Mouse (Mus musculus): ENCODE data around the gene Gdf3.
"Not testable (repeated sequence)": the region's sequence is repeated elsewhere in the genome, so short reads cannot be mapped to it uniquely, and the experiment has no call there.

Gene Gdf3

DNA sequence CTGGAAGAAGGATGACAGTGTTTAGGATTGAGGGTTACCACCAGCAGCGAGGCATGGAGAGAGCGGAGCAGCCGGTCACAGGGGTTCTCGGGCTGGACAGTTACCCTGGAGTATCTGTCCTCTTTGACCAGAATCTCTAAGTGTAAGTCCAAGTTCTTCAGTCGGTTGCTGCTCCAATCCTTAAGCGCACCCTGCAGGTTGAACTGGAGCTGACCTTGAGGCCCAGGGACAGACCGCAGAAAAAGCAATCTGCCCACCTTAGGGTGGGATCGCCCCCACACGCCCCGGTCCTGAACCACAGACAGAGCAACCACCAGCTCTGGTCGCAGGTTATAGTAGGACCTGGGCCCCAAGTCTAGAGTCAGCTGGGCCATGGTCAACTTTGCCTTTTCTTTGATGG is 3.2 kb downstream of the Gdf3 start:
- ATAC-seq (ENCODE audit: insufficient number of reproducible peaks, low FRiP score, low TSS enrichment): no peak

DNA sequence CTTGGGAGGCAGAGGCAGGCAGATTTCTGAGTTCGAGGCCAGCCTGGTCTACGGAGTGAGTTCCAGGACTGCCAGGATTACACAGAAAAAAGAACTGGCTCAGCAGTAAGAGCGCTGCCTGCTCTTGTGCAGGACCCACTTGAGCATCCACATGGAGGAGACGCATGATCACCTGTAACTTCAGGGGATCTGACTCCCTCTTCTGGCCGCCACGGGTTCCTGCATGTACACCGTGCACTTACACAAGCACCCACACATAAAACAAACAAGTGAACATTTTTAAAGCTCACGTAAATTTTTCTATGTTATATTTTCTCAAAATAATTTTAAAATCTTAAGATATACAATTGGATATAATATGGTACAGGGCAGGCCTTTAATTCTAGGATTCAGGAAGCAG is 4.4 kb downstream of the Gdf3 start:
- ATAC-seq (ENCODE audit: insufficient number of reproducible peaks, low FRiP score, low TSS enrichment): no peak

DNA sequence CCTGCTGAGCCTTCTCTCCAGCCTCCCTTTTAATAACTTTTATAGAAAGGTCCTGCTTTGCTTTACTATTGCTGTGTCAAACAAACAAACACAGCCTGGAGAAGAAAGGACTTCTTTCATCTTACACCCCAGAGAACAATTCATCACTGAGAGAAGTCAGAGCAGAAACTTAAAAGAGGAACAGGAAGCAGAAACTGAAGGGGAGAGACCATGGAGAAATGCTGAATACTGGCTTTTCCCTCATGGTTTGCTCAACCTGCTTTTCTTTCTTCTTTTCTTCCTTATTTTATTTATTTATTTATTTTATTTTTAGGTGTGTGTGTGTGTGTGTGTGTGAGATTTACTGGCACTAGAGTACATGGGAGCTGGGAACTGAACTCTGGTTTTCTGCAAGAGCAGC is 5.6 kb downstream of the Gdf3 start:
- ATAC-seq (ENCODE audit: insufficient number of reproducible peaks, low FRiP score, low TSS enrichment): no peak

- ATAC-seq (ENCODE audit: insufficient number of reproducible peaks, low FRiP score, low TSS enrichment): no peak
Observed at GRCm38 (mm10) chr6:122602992-122603322, 6.9 kb downstream of the Gdf3 start.

DNA sequence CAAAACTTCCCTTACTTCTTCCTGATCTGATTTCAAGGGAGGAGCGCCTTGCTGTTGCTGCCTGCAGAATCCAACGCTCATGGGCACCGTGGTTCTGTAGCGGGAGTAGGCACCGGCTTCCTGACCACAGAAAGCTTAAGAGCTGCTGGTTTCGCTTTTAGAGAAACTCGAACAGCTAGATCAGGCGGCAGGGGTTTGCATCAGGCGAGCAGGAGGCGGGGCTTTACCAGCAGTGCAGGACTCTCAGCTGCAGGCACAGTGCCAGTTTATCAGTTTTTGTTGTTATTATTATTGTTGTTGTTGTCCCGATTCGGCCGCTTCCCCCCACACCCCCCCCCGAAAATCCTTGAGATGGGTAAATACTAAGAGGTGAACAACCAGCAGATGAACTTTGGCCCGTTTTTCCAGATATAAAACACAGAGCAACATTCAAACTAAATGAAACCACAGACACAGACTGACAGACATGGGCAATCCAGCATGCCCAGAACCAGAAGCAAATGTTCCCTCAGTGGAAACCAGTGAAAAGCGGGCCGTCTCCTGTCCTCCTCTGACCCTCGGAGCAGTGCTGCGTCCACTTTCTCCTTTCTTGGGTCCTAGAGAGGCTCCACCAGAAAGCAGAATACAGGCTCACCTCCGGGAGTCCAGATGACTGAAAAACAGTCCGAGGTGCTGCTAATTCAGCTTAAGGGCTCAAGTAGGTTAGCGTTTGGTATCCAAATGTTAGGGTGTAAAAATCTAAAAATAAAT is 7.5 kb downstream of the Gdf3 start, which contains the start of gene Apobec1:
TSS of gene Apobec1 (minus strand) at position 203 of the 750 bp plus-strand sequence.
- peak; percentile 56; the same call in 1 of the 2 replicates for ATAC-seq (ENCODE audit: insufficient number of reproducible peaks, low FRiP score, low TSS enrichment)

DNA sequence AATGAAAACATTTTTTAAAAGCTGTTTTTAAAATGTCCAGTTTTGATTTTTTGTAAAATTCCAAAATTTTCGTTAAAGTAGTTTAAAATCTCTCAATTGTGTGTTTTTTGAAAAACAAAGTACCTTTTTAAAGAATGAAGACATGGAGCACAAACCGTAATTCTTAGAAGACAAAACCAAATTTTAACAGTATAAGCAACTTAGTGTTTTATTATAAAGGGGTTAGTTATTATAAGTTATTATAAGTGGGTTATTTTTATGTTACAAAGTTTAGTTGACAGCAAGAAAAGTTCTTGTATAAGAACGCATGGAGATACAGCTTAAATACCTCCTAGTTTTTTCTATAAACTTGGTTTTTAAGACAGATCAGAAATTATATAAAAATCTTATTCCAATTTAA is 8.3 kb downstream of the Gdf3 start:
- no peak for ATAC-seq (ENCODE audit: insufficient number of reproducible peaks, low FRiP score, low TSS enrichment)

DNA sequence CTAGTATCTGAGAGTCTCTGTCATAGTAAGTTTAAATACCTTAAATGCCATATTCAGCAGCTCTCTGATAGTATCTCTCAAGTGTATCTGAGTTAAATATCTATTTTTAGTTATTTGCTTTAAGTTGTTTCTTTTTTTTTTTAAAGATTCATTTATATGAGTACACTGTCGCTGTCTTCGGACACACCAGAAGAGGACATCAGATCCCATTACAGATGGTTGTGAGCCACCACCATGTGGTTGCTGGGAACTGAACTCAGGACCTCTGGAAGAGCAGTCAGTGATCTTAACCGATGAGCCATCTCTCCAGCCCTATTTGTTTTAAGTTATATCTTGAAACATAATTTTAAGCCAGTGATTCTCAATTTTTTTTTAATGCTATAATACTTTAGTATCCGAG is 8.9 kb downstream of the Gdf3 start:
- no peak for ATAC-seq (ENCODE audit: insufficient number of reproducible peaks, low FRiP score, low TSS enrichment)

DNA sequence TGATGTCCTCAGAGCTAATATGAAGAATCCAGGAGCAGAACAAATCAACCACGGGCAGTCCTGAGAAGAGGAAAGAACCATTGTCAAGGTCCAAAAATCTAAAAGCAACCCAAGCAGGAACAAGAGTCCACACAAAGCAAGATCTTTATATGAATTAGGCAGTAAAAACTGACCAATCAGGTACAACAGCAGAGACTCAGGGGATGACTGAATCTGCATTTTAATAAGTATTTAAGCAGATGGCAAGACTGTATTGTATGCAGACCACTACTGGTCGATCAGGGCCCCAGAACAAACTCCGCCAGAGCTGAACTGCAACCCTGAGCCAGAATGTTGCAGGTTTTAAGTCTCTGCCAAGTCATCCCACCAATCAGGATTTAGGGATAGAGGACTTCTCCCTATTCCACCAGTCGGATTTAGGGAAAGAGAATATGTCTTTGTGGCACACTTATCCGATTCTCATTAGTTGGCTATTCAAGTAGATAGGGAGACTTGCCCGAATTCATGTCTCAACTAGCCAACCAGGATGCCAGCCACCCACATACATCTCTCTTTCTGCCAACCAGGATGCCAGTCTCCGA is 9.7 kb downstream of the Gdf3 start:
- ATAC-seq (ENCODE audit: insufficient number of reproducible peaks, low FRiP score, low TSS enrichment): no peak

DNA sequence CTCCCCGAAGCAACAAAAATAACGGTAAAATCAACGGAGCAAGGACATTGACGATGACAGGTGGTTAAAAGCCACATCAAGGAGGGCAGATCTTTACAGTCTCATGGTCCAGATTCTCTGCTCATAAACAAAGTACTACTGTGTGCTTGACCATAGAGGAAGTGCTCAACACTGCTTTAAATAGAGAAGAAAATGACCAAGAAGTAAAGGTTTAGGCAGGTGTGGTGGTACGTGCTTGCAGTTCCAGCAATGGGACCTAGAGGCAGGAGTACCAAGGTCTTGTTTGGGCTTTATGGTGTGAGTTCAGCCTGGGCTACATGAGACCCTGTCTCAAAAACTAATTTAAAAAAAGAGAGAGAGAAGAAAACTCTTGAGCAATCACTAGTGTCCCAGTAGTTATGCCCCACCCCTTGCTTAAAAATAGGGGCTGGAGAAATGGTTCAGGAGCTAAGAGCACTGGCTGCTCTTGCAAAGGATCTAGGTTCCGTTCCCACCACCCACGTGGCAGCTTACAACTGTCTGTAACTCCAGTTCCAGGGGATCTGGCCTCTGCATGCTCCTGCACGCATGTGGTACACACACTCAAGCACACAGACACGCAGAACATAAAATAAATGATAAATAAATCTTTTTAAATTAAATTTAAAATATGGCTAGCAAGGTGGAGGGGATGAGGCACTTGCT is 10.7 kb downstream of the Gdf3 start:
- no peak for ATAC-seq (ENCODE audit: insufficient number of reproducible peaks, low FRiP score, low TSS enrichment)

DNA sequence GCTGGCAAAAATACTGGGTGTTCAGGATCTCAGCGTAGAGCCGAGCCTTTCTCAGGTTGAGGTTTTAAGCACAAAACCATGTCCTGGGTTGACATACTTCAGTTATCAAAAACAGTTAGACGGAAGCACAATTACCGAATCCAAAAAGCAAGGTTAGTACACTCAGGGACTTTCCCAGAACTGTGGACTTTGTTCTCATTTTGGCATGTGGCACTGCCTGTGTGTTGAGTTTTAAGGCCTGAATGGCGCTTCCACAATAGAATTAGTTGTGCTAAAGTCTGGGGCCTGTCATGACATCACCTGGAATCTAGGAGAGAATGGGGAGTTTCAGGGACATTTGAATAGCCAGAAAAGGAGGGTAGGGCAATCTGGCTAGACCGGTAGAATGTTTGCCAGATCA is 11.5 kb downstream of the Gdf3 start:
- ATAC-seq (ENCODE audit: insufficient number of reproducible peaks, low FRiP score, low TSS enrichment): no peak

DNA sequence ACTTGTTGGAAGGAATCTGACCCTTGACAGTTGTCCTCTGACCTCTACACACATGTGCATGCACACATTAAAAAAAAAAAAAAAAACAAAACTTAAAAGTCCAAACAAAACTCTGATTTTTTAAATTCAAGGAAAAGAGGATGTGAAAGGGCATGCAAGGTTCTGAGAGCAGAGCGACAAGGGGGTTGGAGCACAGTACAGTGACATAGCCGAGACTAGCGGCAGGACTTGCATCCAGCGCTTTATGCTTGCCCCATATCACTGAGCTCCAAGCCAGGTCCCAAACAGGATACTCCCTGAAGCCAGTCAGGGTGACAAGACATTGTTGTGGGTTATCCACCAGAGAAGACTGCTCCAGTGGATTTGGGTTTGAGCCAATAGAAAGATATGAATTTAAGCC is 11.9 kb downstream of the Gdf3 start:
- no peak for ATAC-seq (ENCODE audit: insufficient number of reproducible peaks, low FRiP score, low TSS enrichment)

DNA sequence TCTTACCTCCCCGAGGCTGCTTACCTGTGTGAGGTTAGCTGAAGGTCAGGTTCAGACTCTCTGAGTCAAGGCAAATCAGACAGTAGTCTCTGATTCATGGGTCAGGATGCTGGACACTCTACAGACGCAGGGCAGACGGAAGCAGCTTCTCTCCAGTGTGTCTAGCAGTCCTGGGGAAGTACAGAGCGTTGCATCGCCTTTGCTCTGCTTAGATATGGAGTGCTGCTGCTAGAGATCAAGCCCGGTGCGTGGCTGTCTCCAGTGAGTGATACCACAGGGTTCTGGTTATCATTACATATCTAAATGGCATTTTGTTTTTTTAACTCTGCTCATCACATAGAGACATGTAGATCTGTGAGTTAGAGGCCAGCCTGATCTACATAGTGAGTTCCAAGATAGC is 13.3 kb downstream of the Gdf3 start:
- ATAC-seq (ENCODE audit: insufficient number of reproducible peaks, low FRiP score, low TSS enrichment): no peak

DNA sequence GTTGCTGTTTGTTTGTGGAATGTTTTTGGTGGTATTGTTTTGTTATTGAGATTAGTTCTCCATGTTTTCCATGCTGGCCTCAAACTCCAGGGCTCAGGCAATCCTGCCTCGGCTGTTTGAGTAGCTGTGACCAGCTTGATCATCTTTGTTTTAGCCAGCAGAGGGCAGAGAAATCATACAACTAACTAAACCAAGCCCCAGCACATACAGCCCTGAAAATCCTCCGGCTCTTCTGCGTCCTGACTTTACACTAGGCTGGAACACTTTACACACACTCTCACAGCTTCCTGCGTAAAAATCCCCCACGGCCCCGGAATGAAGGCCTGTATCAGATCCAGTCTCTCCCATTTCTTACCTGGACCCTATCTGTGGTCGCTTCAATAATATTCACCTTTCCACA is 14.2 kb downstream of the Gdf3 start:
- no peak for ATAC-seq (ENCODE audit: insufficient number of reproducible peaks, low FRiP score, low TSS enrichment)

GRCm38 (mm10) chr6:122592905-122593304 is 17.0 kb downstream of the Gdf3 start:
- ATAC-seq (ENCODE audit: insufficient number of reproducible peaks, low FRiP score, low TSS enrichment): no peak

- ATAC-seq (ENCODE audit: insufficient number of reproducible peaks, low FRiP score, low TSS enrichment): no peak
Observed at GRCm38 (mm10) chr6:122591027-122591758, 18.7 kb downstream of the Gdf3 start.

- ATAC-seq (ENCODE audit: insufficient number of reproducible peaks, low FRiP score, low TSS enrichment): no peak
Observed at GRCm38 (mm10) chr6:122579086-122579485, 30.8 kb downstream of the Gdf3 start.

DNA sequence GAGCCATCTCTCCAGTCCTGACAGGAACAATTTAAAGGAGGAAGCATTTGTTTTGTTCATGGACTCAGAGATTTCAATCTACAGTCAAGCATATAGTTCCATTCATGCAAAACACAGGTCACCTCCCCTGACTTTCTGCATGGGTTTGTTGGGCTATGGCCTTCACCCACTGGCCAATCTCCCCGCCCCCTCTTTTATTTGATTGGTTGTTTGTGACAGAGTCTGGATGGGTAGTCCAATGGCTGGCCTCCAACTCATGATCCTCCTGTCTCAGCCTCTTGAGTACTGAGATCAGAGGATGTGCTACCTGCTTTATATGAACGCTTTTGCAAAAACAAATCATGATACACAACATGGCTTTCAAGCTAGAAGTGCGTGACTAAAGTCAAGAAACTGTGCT is 32.9 kb downstream of the Gdf3 start:
- no peak for ATAC-seq (ENCODE audit: insufficient number of reproducible peaks, low FRiP score, low TSS enrichment)

DNA sequence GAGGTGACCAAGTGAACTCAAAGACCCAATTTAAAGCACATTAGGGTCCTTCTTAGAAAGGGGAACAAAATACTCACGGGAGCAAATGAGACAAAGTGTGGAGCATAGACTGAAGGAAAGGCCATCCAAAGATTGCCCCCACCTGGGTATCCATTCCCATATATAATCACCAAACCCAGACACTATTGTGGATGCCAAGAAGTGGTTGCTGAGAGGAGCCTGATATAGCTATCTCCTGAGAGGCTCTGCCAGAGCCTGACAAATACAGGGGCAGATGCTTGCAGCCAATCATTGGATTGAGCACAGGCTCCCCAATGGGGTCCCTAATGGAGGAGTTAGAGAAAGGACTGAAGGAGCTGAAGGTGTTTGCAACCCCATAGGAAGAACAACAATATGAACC is 34.9 kb downstream of the Gdf3 start:
- not testable (repeated sequence) for ATAC-seq (ENCODE audit: insufficient number of reproducible peaks, low FRiP score, low TSS enrichment)

GRCm38 (mm10) chr6:122571617-122571959 is 38.3 kb downstream of the Gdf3 start:
- ATAC-seq (ENCODE audit: insufficient number of reproducible peaks, low FRiP score, low TSS enrichment): no peak

- no peak for ATAC-seq (ENCODE audit: insufficient number of reproducible peaks, low FRiP score, low TSS enrichment)
Observed at GRCm38 (mm10) chr6:122570695-122571616, 38.9 kb downstream of the Gdf3 start.
